Comparison of ENCODE assay signal across 8 mouse cellular contexts in the genomic region with DNA sequence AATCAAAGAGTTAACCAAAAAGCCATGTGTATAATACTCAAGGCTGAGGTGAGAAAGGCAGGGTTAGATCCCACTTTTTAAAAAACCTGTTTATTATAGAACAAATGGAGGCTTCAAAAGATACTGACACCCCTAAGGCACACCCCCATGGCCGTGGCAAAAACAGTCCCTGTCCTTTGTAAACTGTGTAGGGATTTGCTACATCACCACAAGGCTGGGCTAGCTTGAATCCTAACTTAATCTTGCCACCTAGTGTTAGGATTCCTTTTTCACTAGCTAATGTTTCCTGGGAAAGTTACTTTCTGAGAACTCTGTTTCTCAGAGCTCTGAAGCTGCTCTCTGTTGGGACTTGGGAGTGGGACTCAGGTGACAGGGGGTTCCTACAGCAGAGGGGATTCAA. TPM values are rescaled to one million over a fixed set of nuclear protein-coding genes. Genes with fewer than 3 reads are reported as not detected.
DNase-seq lines count a peak whose midpoint lies in the region; ATAC-seq and TF ChIP-seq lines count a peak whose summit lies in the region.

No protein-coding gene starts in this region.

- DNase-seq in kidney, adult 18-20 months = peak; percentile 43
- DNase-seq in kidney, adult 11 months = no peak
- DNase-seq in ZHBTc4 (ENCODE audit: low read depth, low spot score) = peak; percentile 32
- no peak for DNase-seq in ovary, postnatal 14 days (ENCODE audit: low spot score)
- DNase-seq in thymus, adult 2 months = no peak

- H3K4me3 ChIP-seq in forebrain, embryonic 16.5 days (replicated peaks; ENCODE audit: low read length) = no peak overlapping the region
- H3K4me3 ChIP-seq in kidney, embryonic 15.5 days (replicated peaks) = no peak overlapping the region
- no peak overlapping the region for H3K4me3 ChIP-seq in neural tube, embryonic 12.5 days
- no peak overlapping the region for H3K4me3 ChIP-seq in thymus, adult 2 months (ENCODE audit: control insufficient read depth, insufficient read depth, low read length)

- H3K27me3 ChIP-seq in forebrain, embryonic 16.5 days (replicated peaks; ENCODE audit: control insufficient read depth, insufficient read depth, low read length) = no peaks in the 10 kb centered on the region
- peaks cover 86% of the 10 kb centered on the region for H3K27me3 ChIP-seq in kidney, embryonic 15.5 days
- peaks cover 13% of the 10 kb centered on the region; the same call in 1 of the 2 replicates for H3K27me3 ChIP-seq in neural tube, embryonic 12.5 days (replicated peaks)
- H3K27me3 ChIP-seq in thymus, adult 2 months (ENCODE audit: control insufficient read depth, insufficient read depth, low read length) = peaks cover 26% of the 10 kb centered on the region

- WGBS in forebrain, embryonic 16.5 days = 3% methylated on average over 1 of the region's 1 CpGs
- WGBS in kidney, embryonic 15.5 days = 4% methylated on average over 1 of the region's 1 CpGs
- 0% methylated on average over 1 of the region's 1 CpGs for WGBS in neural tube, embryonic 12.5 days
- 10% methylated on average over 1 of the region's 1 CpGs for WGBS in thymus, adult 2 months

- H3K36me3 ChIP-seq in forebrain, embryonic 16.5 days (ENCODE audit: control insufficient read depth, insufficient read depth) = no peaks in the 10 kb centered on the region
- no peaks in the 10 kb centered on the region for H3K36me3 ChIP-seq in kidney, embryonic 15.5 days
- peaks cover 4% of the 10 kb centered on the region; the same call in 1 of the 2 replicates for H3K36me3 ChIP-seq in neural tube, embryonic 12.5 days
- H3K36me3 ChIP-seq in thymus, adult 2 months (ENCODE audit: control insufficient read depth, insufficient read depth, low read length) = no peaks in the 10 kb centered on the region

- no peak for TF ChIP-seq POLR2A in thymus, adult 2 months (IDR thresholded peaks at IDR 0.05; ENCODE audit: control insufficient read depth, extremely low read depth, insufficient read depth, low read length, poor library complexity)

- H3K4me1 ChIP-seq in forebrain, embryonic 16.5 days (replicated peaks; ENCODE audit: control insufficient read depth, insufficient read depth, low read length) = peaks cover 67% of the 10 kb centered on the region
- H3K4me1 ChIP-seq in kidney, embryonic 15.5 days = peaks cover 79% of the 10 kb centered on the region
- H3K4me1 ChIP-seq in neural tube, embryonic 12.5 days = peaks cover 72% of the 10 kb centered on the region
- peaks cover 11% of the 10 kb centered on the region for H3K4me1 ChIP-seq in thymus, adult 2 months (replicated peaks; ENCODE audit: control insufficient read depth, insufficient read depth, low read length)

- no peak overlapping the region for H3K9ac ChIP-seq in forebrain, embryonic 16.5 days (replicated peaks; ENCODE audit: low read depth, low read length)
- no peak overlapping the region for H3K9ac ChIP-seq in kidney, embryonic 15.5 days
- no peak overlapping the region for H3K9ac ChIP-seq in neural tube, embryonic 12.5 days

- peak overlapping the region; percentile 94 for H3K4me2 ChIP-seq in forebrain, embryonic 16.5 days (ENCODE audit: low read length)
- H3K4me2 ChIP-seq in kidney, embryonic 15.5 days = peak overlapping the region; percentile 95; the same call in 1 of the 2 replicates
- H3K4me2 ChIP-seq in neural tube, embryonic 12.5 days (replicated peaks) = peak overlapping the region; percentile 88

- no peaks in the 10 kb centered on the region for H3K9me3 ChIP-seq in forebrain, embryonic 16.5 days (ENCODE audit: control insufficient read depth, low read length)
- no peaks in the 10 kb centered on the region for H3K9me3 ChIP-seq in kidney, embryonic 15.5 days (replicated peaks)
- H3K9me3 ChIP-seq in neural tube, embryonic 12.5 days = no peaks in the 10 kb centered on the region

- peak overlapping the region; percentile 91 for H3K27ac ChIP-seq in forebrain, embryonic 16.5 days (ENCODE audit: low read length)
- H3K27ac ChIP-seq in kidney, embryonic 15.5 days = peak overlapping the region; percentile 18; the same call in 1 of the 2 replicates
- no peak overlapping the region; the same call in 1 of the 2 replicates for H3K27ac ChIP-seq in neural tube, embryonic 12.5 days
- H3K27ac ChIP-seq in thymus, adult 2 months (ENCODE audit: control insufficient read depth, insufficient read depth, low read length) = no peak overlapping the region

- 0 out of 2 replicates have a peak, but pooled peaks have one; percentile 6 for ATAC-seq in forebrain, embryonic 16.5 days
- ATAC-seq in kidney, embryonic 15.5 days (replicated peaks; ENCODE audit: low FRiP score) = no peak
- ATAC-seq in neural tube, embryonic 12.5 days (ENCODE audit: low FRiP score, low read depth) = no peak

- no peak for TF ChIP-seq CTCF in thymus, adult 2 months (IDR thresholded peaks at IDR 0.05; ENCODE audit: borderline replicate concordance, control insufficient read depth, extremely low read depth, insufficient read depth, low read length, poor library complexity)

RNA-seq across cellular contexts. Expression of a gene that starts 1.2 kb away (rescaled TPM):
- polyA plus RNA-seq in forebrain, embryonic 16.5 days (2015; fragmentation: Nextera tagmentation; extraction: Ambion mirVana) = 28.9 and 30.7 TPM in 2 replicates
- polyA plus RNA-seq in kidney, embryonic 15.5 days (2015; fragmentation: Nextera tagmentation; extraction: Ambion mirVana) = 30.9 and 32.0 TPM in 2 replicates
- polyA plus RNA-seq in neural tube, embryonic 12.5 days (2016; fragmentation: Nextera tagmentation; extraction: Ambion mirVana) = 77.5 and 80.4 TPM in 2 replicates
- polyA plus RNA-seq in thymus, adult 2 months (2012; rRNA removed) = 5.8 and 9.8 TPM in 2 replicates

RNA-seq across cellular contexts. Expression of a gene that starts 18.1 kb away (rescaled TPM):
- polyA plus RNA-seq in forebrain, embryonic 16.5 days (2015; fragmentation: Nextera tagmentation; extraction: Ambion mirVana) = 52.8 and 52.9 TPM in 2 replicates
- 28.1 and 28.7 TPM in 2 replicates for polyA plus RNA-seq in kidney, embryonic 15.5 days (2015; fragmentation: Nextera tagmentation; extraction: Ambion mirVana)
- 40.8 and 44.5 TPM in 2 replicates for polyA plus RNA-seq in neural tube, embryonic 12.5 days (2016; fragmentation: Nextera tagmentation; extraction: Ambion mirVana)
- polyA plus RNA-seq in thymus, adult 2 months (2012; rRNA removed) = 13.0 and 13.2 TPM in 2 replicates

Comparison
In these comparisons a context has a peak if more than half of its experiments do, and no peak if none do; other contexts are left out.
1. DNase-seq: peak in kidney, adult 18-20 months (single experiment) and ZHBTc4 (single experiment); none in kidney, adult 11 months (single experiment), ovary, postnatal 14 days (single experiment) and thymus, adult 2 months (single experiment).
2. H3K27ac ChIP-seq: peak in forebrain, embryonic 16.5 days (single experiment) and kidney, embryonic 15.5 days (single experiment); none in neural tube, embryonic 12.5 days (single experiment) and thymus, adult 2 months (single experiment).
3. Peak in every context shown above with its lines, with median percentiles within 50 percentile points of each other: H3K4me2 ChIP-seq.